Mouse (Mus musculus) embryonic fibroblast, embryonic 13.5 days (primary cell): ENCODE measurements around the gene Chit1. TPM values are rescaled to one million over a fixed set of nuclear protein-coding genes. Genes with fewer than 3 reads are reported as not detected.

Experiments used
- H3K27ac ChIP-seq: 2 replicates; pipeline ENCODE4 v1.5.1; 2012; ENCODE audit warnings: low read length, control low read depth, inconsistent platforms; ENCODE audit not compliant: insufficient read depth
- H3K4me1 ChIP-seq: 2 replicates; pipeline ENCODE4 v1.6.1; 2011; ENCODE audit warnings: low read length; ENCODE audit not compliant: control insufficient read depth, insufficient read depth
- H3K4me3 ChIP-seq: 2 replicates; pipeline ENCODE4 v1.5.1; 2011; ENCODE audit warnings: mild to moderate bottlenecking, control low read depth, low read length; ENCODE audit not compliant: insufficient read depth
- CTCF ChIP-seq: IDR thresholded peaks from 2 replicates; pipeline ENCODE4 v1.5.1; 2011; ENCODE audit warnings: mild to moderate bottlenecking, control low read depth, low read length, moderate library complexity, borderline replicate concordance; ENCODE audit not compliant: insufficient read depth
- POLR2A ChIP-seq: IDR thresholded peaks from 2 replicates; pipeline ENCODE4 v1.6.1; 2011; ENCODE audit warnings: low read depth, mild to moderate bottlenecking, control low read depth, low read length, moderate library complexity
- polyA plus RNA-seq: library from polyadenylated mRNA; stranded (reverse); fragments of >200 nt; gene quantifications from 2 replicates; pipeline ENCODE4 v1.2.4, GENCODE M21; 2011; ENCODE audit warnings: low read depth; ENCODE audit not compliant: missing spikeins, insufficient read length

Gene Chit1
- polyA plus RNA-seq, 1 experiment, result not detected

DNA sequence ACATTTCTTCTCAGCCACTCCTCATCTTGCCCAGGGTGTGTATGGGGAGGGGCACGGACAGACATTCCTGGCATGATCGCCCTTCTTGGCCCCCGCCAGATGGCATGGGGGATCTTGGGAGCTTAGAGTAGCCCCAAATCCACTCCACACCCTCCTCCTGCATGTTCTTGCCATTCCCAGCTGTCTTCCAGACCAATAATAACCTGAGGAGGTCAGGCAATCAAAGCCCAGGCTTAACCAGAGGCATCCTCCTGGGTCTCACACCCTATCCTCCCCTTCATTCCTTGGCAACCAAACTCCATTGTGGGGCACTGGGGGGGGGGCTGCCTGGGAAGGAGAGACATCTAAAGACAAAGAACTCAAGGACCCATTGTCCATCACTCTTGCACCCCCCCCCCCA lies 49.4 kb downstream of the Chit1 start:
- no peaks in the 10 kb centered on the region for H3K4me1 ChIP-seq
- TF ChIP-seq CTCF, result no peak
- TF ChIP-seq POLR2A, result no peak
- H3K4me3 ChIP-seq, result no peak overlapping the region
- H3K27ac ChIP-seq, result no peak overlapping the region

DNA sequence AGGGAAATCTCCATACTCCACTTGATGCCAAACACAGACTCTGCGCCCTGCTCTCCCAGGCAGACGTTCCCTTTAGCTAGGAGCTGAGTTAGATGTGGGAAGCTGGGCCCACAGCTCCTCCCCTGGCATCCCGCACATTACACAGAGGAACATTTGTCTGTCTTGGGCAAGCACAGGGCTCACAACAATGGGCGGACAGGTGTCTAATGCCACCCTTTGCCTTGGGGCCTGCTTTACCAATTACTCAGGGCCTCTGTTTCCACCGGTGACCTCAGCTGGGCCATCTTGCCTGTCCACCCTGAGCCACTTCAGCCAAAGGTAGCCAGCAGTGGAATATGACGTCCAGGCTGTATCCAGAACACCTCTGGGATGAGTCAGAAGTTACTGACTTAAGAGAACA lies 50.4 kb downstream of the Chit1 start:
- Histone ChIP-seq H3K27ac (no peak overlapping the region), H3K4me1 (no peaks in the 10 kb centered on the region), H3K4me3 (no peak overlapping the region)
- TF ChIP-seq CTCF (no peak), POLR2A (no peak)

GRCm38 (mm10) chr1:134162510-134163225 lies 51.6 kb downstream of the Chit1 start:
- TF ChIP-seq POLR2A (no peak), CTCF (no peak)
- H3K4me1 ChIP-seq, result no peaks in the 10 kb centered on the region
- H3K4me3 ChIP-seq, result no peak overlapping the region
- no peak overlapping the region for H3K27ac ChIP-seq

- no peaks in the 10 kb centered on the region for H3K4me1 ChIP-seq
- TF ChIP-seq POLR2A (no peak), CTCF (no peak)
- H3K27ac ChIP-seq, result no peak overlapping the region
- H3K4me3 ChIP-seq, result no peak overlapping the region
Measured at GRCm38 (mm10) chr1:134163476-134163875, 52.4 kb downstream of the Chit1 start.

DNA sequence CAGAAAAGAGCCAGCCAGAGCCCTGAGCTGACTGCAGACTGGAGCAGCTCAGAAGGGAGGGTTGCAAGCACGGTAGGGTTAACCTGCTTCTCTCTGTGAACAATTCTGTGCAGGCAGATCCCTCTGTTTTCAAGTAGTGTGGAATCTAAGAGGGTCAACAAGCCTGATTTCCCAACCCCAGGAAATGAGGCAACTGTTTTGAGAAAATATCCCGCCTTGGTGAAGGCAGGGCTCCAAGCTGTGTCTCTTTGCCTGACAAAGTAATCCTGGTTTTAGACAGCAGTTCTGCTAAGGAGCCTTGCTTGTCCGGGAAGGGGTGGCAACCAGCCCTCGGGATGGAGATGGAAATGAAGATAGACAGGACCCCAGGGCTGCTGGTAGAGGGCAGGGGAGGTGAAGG lies 53.4 kb downstream of the Chit1 start:
- Histone ChIP-seq H3K4me3 (no peak overlapping the region), H3K27ac (no peak overlapping the region), H3K4me1 (no peaks in the 10 kb centered on the region)
- TF ChIP-seq CTCF (no peak), POLR2A (no peak)

GRCm38 (mm10) chr1:134166547-134166946 lies 55.5 kb downstream of the Chit1 start:
- Histone ChIP-seq H3K4me3 (no peak overlapping the region), H3K4me1 (no peaks in the 10 kb centered on the region), H3K27ac (no peak overlapping the region)
- TF ChIP-seq CTCF, result no peak
- TF ChIP-seq POLR2A, result no peak

DNA sequence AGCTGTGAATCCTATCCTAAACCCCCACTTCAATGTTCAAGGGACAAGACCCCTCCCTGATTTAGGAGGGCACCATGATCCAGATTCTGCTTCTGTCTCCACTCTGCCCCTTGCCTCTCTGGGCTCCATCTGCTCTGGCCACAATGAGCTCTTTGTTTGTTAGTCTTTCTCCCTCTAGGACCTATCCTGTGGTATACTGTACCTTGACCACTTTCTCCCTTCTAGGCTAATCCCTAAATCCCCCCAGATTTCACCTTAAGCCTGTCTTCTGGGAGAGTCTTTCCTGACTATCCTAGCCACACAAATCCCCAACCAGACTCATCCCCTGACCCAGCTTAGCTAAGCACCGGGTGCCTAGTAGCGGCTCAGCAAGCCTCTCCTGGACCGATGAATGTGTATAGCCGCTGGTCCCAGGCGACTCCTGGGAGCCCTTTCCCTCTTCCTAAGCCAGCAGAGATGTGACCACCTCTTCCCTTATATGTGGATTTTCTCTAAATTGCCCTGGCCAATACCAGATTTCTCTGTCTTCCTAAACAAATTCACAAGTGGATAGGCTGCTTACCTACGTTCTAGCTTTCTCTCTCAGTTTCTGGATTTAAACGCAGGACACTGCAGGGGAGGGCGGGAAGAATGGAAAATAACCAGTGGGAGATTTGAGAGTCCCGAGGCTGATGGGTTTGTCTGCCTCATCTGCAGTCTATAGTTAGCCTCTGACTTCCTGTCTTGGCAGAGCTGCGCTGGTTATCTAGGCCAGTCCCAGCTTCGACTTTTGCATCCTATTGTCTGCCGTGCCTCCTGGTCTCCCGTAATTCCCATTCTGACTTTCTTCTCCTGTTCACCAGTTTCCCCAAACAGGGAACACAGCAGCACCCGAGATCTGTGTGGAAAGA lies 56.6 kb downstream of the Chit1 start:
- TF ChIP-seq CTCF (no peak), POLR2A (no peak)
- Histone ChIP-seq H3K27ac (no peak overlapping the region), H3K4me3 (no peak overlapping the region), H3K4me1 (no peaks in the 10 kb centered on the region)

DNA sequence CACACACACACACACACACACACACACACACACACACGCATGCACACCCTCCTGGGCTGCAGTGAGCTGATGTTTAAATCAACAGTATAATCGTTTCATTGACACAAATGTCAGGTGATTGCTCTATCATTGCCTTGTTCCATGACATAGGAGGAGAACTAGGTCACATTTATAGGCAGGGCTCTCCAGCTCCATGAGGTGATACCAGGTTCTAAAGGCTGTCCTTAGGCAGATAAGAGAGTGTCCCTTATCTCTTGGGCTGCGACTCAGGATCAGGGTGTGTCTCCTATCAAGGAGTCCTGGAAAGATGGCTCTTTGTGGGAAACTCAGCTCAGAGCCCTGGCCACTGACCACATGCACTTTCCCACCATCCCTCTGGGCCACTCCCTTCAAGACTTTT lies 57.5 kb downstream of the Chit1 start:
- no peak overlapping the region for H3K27ac ChIP-seq
- H3K4me3 ChIP-seq, result no peak overlapping the region
- H3K4me1 ChIP-seq, result no peaks in the 10 kb centered on the region
- TF ChIP-seq POLR2A (no peak), CTCF (no peak)

DNA sequence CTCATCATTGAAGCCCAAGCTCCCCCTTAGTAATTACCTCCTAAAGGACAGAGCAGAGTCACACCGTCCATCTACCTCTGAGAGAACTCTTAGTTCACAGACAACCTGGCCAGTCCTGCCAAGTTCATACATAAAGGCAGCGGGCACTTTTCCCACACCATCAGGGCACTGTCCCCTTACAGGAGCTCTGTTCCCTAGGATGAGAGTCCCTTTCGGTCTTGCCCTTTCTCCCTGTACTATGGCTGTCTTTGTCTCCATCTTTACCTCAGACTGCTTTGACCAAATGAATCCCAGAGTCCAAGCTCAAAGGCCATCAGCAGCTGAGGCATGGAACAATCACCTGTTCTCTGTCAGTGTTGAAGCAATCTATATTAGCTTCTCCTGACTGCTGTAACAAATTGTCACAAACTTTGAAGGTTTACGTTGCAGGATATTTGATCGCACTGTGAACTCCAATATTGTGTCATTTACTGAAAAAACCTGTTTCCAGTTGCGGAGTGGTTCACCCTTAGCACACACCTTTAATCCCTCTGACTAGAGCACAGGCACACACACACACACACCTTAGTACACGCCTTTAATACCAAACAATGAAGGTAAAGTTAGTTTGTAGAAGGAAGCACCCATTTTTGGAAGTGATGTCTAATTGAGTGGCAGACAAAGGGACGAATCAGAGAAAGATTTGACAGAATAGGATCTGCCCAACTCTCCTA lies 58.1 kb downstream of the Chit1 start:
- no peak overlapping the region for H3K4me3 ChIP-seq
- H3K27ac ChIP-seq, result no peak overlapping the region
- TF ChIP-seq CTCF, result no peak
- no peak for TF ChIP-seq POLR2A
- H3K4me1 ChIP-seq, result no peaks in the 10 kb centered on the region
